Mouse (Mus musculus) lung, adult 2 months (tissue): ENCODE data around the gene Hist1h1a.

ENCODE experiments used
- CTCF ChIP-seq: fragments of 200-500 bp; IDR thresholded peaks from 2 replicates; pipeline ENCODE4 v1.5.1; 2011; ENCODE audit warnings: mild to moderate bottlenecking, low read length, control low read depth; ENCODE audit not compliant: insufficient read depth
- POLR2A ChIP-seq: fragments of 200-500 bp; IDR thresholded peaks from 2 replicates; pipeline ENCODE4 v1.6.1; 2011; ENCODE audit warnings: low read depth, mild to moderate bottlenecking, control low read depth, low read length, borderline replicate concordance; ENCODE audit errors: extremely low read depth

- TF ChIP-seq POLR2A: peak; percentile 68; the same call in 1 of the 2 replicates
- no peak for TF ChIP-seq CTCF
Measured at GRCm38 (mm10) chr13:23739922-23740252, 23.6 kb upstream of the Hist1h1a start.
